Mouse (Mus musculus): Measurements from ENCODE around the gene Itga9. TPM values are rescaled to one million over a fixed set of nuclear protein-coding genes. Genes with fewer than 3 reads are reported as not detected.

The Itga9 gene
- polyA plus RNA-seq, 1 experiment from 2014 or later = 7.4 TPM

- Histone ChIP-seq H3K4me2 (no peak overlapping the region), H3K9me3 (no peaks in the 10 kb centered on the region), H3K9ac (no peak overlapping the region), H3K4me1 (peaks cover 41% of the 10 kb centered on the region), H3K36me3 (peaks cover 35% of the 10 kb centered on the region), H3K27ac (peak overlapping the region; percentile 75; the same call in 1 of the 2 replicates), H3K27me3 (no peaks in the 10 kb centered on the region), H3K4me3 (no peak overlapping the region)
- no peak for ATAC-seq (ENCODE audit: insufficient number of reproducible peaks, insufficient read depth, low FRiP score, low TSS enrichment, low read depth)
- WGBS = 73% methylated on average over 8 of the region's 8 CpGs
These were observed 70.2 kb downstream of the Itga9 start for GRCm38 (mm10) chr9:118676692-118677091.

DNA sequence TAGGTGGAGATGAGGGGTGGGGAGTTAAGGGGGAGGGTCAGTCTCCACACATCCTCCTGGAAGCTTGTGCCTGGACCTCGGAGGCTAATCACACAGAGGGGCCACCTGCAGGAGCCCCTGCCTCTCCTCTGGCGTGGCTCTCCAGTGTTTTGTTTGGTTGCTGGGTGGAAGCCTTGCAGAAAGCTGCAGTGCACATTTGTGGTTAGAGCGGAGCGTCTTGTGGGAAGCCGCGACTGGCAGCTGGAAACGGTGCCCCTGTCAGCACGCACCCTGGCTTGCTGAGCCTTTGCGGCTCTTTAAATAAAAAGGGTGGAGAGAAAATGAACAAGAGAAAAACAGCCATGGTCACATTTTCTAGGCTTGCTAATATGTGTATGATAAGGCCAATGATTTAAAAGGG, 70.9 kb downstream of the Itga9 start:
- H3K27ac ChIP-seq = peak overlapping the region; percentile 75; the same call in 1 of the 2 replicates
- H3K36me3 ChIP-seq = peaks cover 29% of the 10 kb centered on the region
- WGBS = 12% methylated on average over 9 of the region's 9 CpGs
- H3K9ac ChIP-seq = 0 out of 2 replicates have a peak overlapping the region, but pooled peaks have one; percentile 46
- H3K27me3 ChIP-seq = no peaks in the 10 kb centered on the region
- no peak for ATAC-seq (ENCODE audit: insufficient number of reproducible peaks, insufficient read depth, low FRiP score, low TSS enrichment, low read depth)
- 0 out of 2 replicates have a peak overlapping the region, but pooled peaks have one; percentile 21 for H3K4me2 ChIP-seq
- H3K9me3 ChIP-seq = no peaks in the 10 kb centered on the region
- peaks cover 47% of the 10 kb centered on the region for H3K4me1 ChIP-seq
- no peak overlapping the region for H3K4me3 ChIP-seq

- peak overlapping the region; percentile 75 for H3K27ac ChIP-seq
- H3K27me3 ChIP-seq = no peaks in the 10 kb centered on the region
- no peak overlapping the region for H3K4me3 ChIP-seq
- no peaks in the 10 kb centered on the region for H3K9me3 ChIP-seq
- H3K36me3 ChIP-seq = peaks cover 24% of the 10 kb centered on the region
- peak overlapping the region; percentile 10 for H3K4me2 ChIP-seq
- 12% methylated on average over 15 of the region's 15 CpGs for WGBS
- ATAC-seq (ENCODE audit: insufficient number of reproducible peaks, insufficient read depth, low FRiP score, low TSS enrichment, low read depth) = no peak
- no peak overlapping the region for H3K9ac ChIP-seq
- H3K4me1 ChIP-seq = peaks cover 56% of the 10 kb centered on the region
These were observed 71.7 kb downstream of the Itga9 start for GRCm38 (mm10) chr9:118678020-118678750.

DNA sequence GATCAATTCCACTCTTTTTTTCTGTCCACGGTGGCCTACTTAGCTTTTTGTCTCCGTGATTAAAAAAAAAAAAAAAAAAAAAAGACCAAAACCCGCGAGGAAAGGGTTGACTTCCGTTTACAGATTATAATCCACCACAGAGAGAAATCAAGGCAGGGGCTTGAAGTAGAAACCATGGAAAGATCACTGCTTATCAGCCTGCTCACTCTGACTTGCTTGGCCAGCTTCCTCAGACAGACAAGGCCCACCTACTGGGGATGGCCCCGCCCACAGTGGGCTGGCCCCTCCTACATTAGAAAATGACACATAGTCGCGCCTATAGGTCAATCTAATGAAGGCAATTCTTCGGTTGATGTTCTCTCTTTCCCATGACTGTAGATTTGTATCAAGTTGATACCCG, 72.3 kb downstream of the Itga9 start:
- Histone ChIP-seq H3K27me3 (no peaks in the 10 kb centered on the region), H3K36me3 (peaks cover 23% of the 10 kb centered on the region), H3K4me1 (peaks cover 57% of the 10 kb centered on the region), H3K4me3 (no peak overlapping the region), H3K27ac (peak overlapping the region; percentile 75), H3K9ac (no peak overlapping the region), H3K4me2 (no peak overlapping the region), H3K9me3 (no peaks in the 10 kb centered on the region)
- 66% methylated on average over 10 of the region's 10 CpGs for WGBS
- ATAC-seq (ENCODE audit: insufficient number of reproducible peaks, insufficient read depth, low FRiP score, low TSS enrichment, low read depth) = no peak

DNA sequence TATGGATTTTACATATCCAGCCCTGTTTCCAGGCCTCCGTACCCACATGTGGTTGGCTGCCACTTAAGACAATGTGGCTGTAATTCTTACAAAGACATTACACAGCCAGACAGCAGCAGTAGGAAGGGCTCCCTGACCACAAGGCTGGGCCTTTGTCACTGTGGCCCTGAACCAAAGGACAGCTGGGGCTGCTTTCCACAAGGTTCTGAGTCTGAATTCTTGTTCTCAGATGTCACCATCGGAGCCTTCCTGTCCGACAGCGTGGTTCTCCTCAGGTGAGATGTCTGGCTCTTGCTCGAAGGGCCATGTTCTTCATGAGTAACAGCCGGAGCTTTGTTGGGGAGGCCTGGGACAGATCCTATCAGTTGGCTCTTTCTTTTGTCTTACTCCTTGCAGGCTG, 75.0 kb downstream of the Itga9 start:
- WGBS = 74% methylated on average over 6 of the region's 6 CpGs

GRCm38 (mm10) chr9:118682154-118682553, 75.7 kb downstream of the Itga9 start:
- H3K9ac ChIP-seq = no peak overlapping the region
- no peaks in the 10 kb centered on the region for H3K9me3 ChIP-seq
- H3K27ac ChIP-seq = peak overlapping the region; percentile 33; the same call in 1 of the 2 replicates
- H3K4me3 ChIP-seq = no peak overlapping the region
- ATAC-seq (ENCODE audit: insufficient number of reproducible peaks, insufficient read depth, low FRiP score, low TSS enrichment, low read depth) = no peak
- 0 out of 2 replicates have a peak, but pooled peaks cover 6% of the 10 kb centered on the region for H3K36me3 ChIP-seq
- WGBS = 52% methylated on average over 8 of the region's 8 CpGs
- H3K4me1 ChIP-seq = peaks cover 51% of the 10 kb centered on the region
- H3K4me2 ChIP-seq = no peak overlapping the region
- no peaks in the 10 kb centered on the region for H3K27me3 ChIP-seq

More for the DNA sequence above, 75.0 kb downstream of the Itga9 start:
- Histone ChIP-seq H3K27me3 (no peaks in the 10 kb centered on the region), H3K4me2 (no peak overlapping the region), H3K9ac (no peak overlapping the region), H3K36me3 (0 out of 2 replicates have a peak, but pooled peaks cover 6% of the 10 kb centered on the region), H3K27ac (peak overlapping the region; percentile 28; the same call in 1 of the 2 replicates), H3K9me3 (no peaks in the 10 kb centered on the region), H3K4me1 (peaks cover 57% of the 10 kb centered on the region), H3K4me3 (no peak overlapping the region)
- no peak for ATAC-seq (ENCODE audit: insufficient number of reproducible peaks, insufficient read depth, low FRiP score, low TSS enrichment, low read depth)

GRCm38 (mm10) chr9:118683507-118683906, 77.0 kb downstream of the Itga9 start:
- no peak overlapping the region for H3K9ac ChIP-seq
- no peak overlapping the region for H3K27ac ChIP-seq
- no peak overlapping the region for H3K4me2 ChIP-seq
- 75% methylated on average over 7 of the region's 7 CpGs for WGBS
- H3K36me3 ChIP-seq = 0 out of 2 replicates have a peak, but pooled peaks cover 6% of the 10 kb centered on the region
- peaks cover 48% of the 10 kb centered on the region for H3K4me1 ChIP-seq
- no peak overlapping the region for H3K4me3 ChIP-seq
- H3K27me3 ChIP-seq = no peaks in the 10 kb centered on the region
- no peaks in the 10 kb centered on the region for H3K9me3 ChIP-seq
- ATAC-seq (ENCODE audit: insufficient number of reproducible peaks, insufficient read depth, low FRiP score, low TSS enrichment, low read depth) = no peak

GRCm38 (mm10) chr9:118684343-118684742, 77.9 kb downstream of the Itga9 start:
- no peak overlapping the region for H3K9ac ChIP-seq
- no peak overlapping the region for H3K4me3 ChIP-seq
- WGBS = 95% methylated on average over 9 of the region's 9 CpGs
- no peaks in the 10 kb centered on the region for H3K27me3 ChIP-seq
- ATAC-seq (ENCODE audit: insufficient number of reproducible peaks, insufficient read depth, low FRiP score, low TSS enrichment, low read depth) = no peak
- H3K4me1 ChIP-seq = peaks cover 51% of the 10 kb centered on the region
- H3K9me3 ChIP-seq = no peaks in the 10 kb centered on the region
- no peak overlapping the region for H3K27ac ChIP-seq
- no peak overlapping the region for H3K4me2 ChIP-seq
- 0 out of 2 replicates have a peak, but pooled peaks cover 6% of the 10 kb centered on the region for H3K36me3 ChIP-seq

- Histone ChIP-seq H3K27ac (no peak overlapping the region), H3K4me2 (no peak overlapping the region), H3K9ac (no peak overlapping the region), H3K4me3 (no peak overlapping the region), H3K27me3 (peaks cover 2% of the 10 kb centered on the region; the same call in 1 of the 2 replicates), H3K4me1 (peaks cover 62% of the 10 kb centered on the region), H3K36me3 (peaks cover 24% of the 10 kb centered on the region), H3K9me3 (no peaks in the 10 kb centered on the region)
- 87% methylated on average over 9 of the region's 9 CpGs for WGBS
- no peak for ATAC-seq (ENCODE audit: insufficient number of reproducible peaks, insufficient read depth, low FRiP score, low TSS enrichment, low read depth)
These were observed 79.9 kb downstream of the Itga9 start for GRCm38 (mm10) chr9:118686166-118686961.

DNA sequence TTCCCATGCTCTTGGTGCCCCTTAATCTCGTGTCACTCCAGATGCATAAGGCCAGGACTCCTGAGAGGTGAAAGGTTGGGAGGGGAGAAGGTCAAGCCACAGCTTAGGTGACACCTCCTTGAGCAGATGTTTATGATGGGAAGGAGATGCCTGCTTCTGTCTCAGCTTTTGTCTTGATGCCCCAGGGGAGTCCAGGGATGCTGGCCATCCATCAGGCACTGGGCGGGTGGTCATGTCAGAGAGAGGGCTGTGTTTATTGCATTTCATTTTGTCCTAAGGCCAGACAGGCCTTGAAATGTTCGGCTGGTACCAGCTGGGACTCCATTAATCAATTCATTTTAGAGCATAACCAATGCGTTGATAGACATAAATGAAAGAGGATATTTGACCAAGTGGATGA, 81.8 kb downstream of the Itga9 start:
- H3K4me2 ChIP-seq = no peak overlapping the region
- H3K36me3 ChIP-seq = peaks cover 39% of the 10 kb centered on the region
- H3K9ac ChIP-seq = no peak overlapping the region
- no peak overlapping the region for H3K4me3 ChIP-seq
- WGBS = 68% methylated on average over 4 of the region's 4 CpGs
- H3K27ac ChIP-seq = no peak overlapping the region
- H3K27me3 ChIP-seq = peaks cover 2% of the 10 kb centered on the region; the same call in 1 of the 2 replicates
- H3K4me1 ChIP-seq = peaks cover 53% of the 10 kb centered on the region
- no peaks in the 10 kb centered on the region for H3K9me3 ChIP-seq
- no peak for ATAC-seq (ENCODE audit: insufficient number of reproducible peaks, insufficient read depth, low FRiP score, low TSS enrichment, low read depth)

DNA sequence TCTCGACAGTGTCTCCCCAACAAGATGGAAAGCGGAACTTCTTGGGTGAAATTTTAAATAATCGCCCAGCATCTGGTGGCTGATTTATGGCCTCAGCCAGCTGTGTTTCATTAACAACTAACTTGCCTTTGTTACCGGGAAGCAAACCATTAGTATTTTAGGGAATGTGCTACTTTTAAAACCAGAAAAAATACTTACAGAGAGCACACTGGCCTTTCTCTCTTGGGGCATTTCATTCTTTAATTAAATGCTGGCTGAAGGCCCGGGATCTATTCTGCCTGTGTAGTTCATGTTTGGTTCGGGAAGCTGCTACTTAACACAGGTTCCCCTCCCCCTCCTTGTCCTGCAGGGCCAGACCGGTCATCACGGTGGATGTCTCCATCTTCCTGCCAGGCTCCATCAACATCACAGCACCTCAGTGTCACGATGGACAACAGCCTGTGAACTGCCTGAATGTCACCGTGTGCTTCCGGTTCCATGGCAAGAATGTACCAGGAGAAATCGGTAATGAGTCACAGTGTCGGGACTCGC, 82.5 kb downstream of the Itga9 start:
- Histone ChIP-seq H3K9ac (no peak overlapping the region), H3K27me3 (peaks cover 2% of the 10 kb centered on the region; the same call in 1 of the 2 replicates), H3K36me3 (peaks cover 37% of the 10 kb centered on the region), H3K4me3 (no peak overlapping the region), H3K9me3 (no peaks in the 10 kb centered on the region), H3K4me1 (peaks cover 57% of the 10 kb centered on the region), H3K4me2 (no peak overlapping the region), H3K27ac (0 out of 2 replicates have a peak overlapping the region, but pooled peaks have one; percentile 24)
- no peak for ATAC-seq (ENCODE audit: insufficient number of reproducible peaks, insufficient read depth, low FRiP score, low TSS enrichment, low read depth)
- WGBS = 34% methylated on average over 14 of the region's 14 CpGs

Data from embryonic facial prominence, embryonic 13.5 days (tissue).